Mouse (Mus musculus): ENCODE data around the gene Sertad4.

The Sertad4 gene

GRCm38 (mm10) chr1:192806168-192807157 is 49.1 kb downstream of the Sertad4 start:
- DNase-seq (ENCODE audit: low spot score) = peak; percentile 46

GRCm38 (mm10) chr1:192800338-192800737 is 55.2 kb downstream of the Sertad4 start:
- DNase-seq (ENCODE audit: low spot score) = no peak

- no peak for DNase-seq (ENCODE audit: low spot score)
These were observed 56.2 kb downstream of the Sertad4 start for GRCm38 (mm10) chr1:192799165-192799991.

- DNase-seq (ENCODE audit: low spot score) = peak; percentile 64
These were observed 57.1 kb downstream of the Sertad4 start for GRCm38 (mm10) chr1:192798212-192799164.

- DNase-seq (ENCODE audit: low spot score) = no peak
These were observed 58.6 kb downstream of the Sertad4 start for GRCm38 (mm10) chr1:192797011-192797274.

- DNase-seq (ENCODE audit: low spot score) = no peak
These were observed 59.1 kb downstream of the Sertad4 start for GRCm38 (mm10) chr1:192796201-192797010.

- no peak for DNase-seq (ENCODE audit: low spot score)
These were observed 60.4 kb downstream of the Sertad4 start for GRCm38 (mm10) chr1:192794957-192795745.
